Mouse (Mus musculus) embryo, embryonic 9.5 days (tissue): ENCODE results near the gene Specc1.

Experiments used
- DNase-seq: peaks from one replicate; pipeline ENCODE4 v3.0.0-alpha.2; 2017; ENCODE audit errors: extremely low spot score

Specc1 gene

GRCm38 (mm10) chr11:62049170-62049569, 92.6 kb downstream of the Specc1 start:
- no peak for DNase-seq

- peak; percentile 50 for DNase-seq
These were observed 94.1 kb downstream of the Specc1 start for GRCm38 (mm10) chr11:62050356-62051330.

- DNase-seq, result no peak
These were observed 94.9 kb downstream of the Specc1 start for GRCm38 (mm10) chr11:62051487-62051886.

GRCm38 (mm10) chr11:62053928-62054327, 97.4 kb downstream of the Specc1 start:
- DNase-seq, result no peak

GRCm38 (mm10) chr11:62064565-62064964, 108.0 kb downstream of the Specc1 start:
- no peak for DNase-seq

GRCm38 (mm10) chr11:62065655-62066054, 109.1 kb downstream of the Specc1 start:
- no peak for DNase-seq

DNA sequence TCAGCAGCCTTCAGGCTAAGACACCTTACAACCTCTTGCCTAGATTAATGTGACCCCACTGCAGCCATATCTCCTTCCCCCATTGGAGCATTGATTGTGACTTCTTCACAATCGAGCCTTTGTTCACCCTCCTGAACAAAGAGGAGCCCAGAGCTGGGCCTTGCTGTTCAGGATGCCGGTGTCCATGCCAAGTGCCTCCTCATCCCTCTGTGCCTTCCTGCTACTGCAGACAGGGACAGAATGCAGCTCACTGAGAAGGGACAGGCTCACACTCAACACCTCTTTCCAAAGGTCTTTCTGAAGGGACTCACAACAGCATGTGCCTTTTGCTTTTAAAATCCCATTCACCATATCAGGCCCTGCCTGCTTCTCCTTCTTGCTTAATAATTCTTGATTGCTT, 113.0 kb downstream of the Specc1 start:
- DNase-seq, result no peak

DNA sequence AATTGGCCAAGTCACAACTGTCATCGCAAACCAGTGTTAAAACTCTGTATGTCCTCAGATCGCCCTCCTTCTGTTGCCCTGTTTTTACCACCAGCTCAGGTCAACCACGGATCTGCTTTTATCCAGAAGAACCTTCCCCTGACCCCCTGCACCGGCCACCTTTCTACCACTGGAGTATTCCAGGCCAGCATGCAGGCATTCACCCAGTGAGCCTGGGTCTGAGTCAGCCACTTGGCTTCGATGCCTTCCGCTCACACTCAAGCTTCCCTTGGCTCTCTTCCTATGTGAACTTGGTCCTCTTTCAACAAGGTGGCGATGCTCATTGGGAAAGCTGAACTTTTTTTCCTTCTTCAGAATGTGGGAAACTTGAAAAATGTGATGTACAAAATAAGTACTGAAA, 113.6 kb downstream of the Specc1 start:
- no peak for DNase-seq

DNA sequence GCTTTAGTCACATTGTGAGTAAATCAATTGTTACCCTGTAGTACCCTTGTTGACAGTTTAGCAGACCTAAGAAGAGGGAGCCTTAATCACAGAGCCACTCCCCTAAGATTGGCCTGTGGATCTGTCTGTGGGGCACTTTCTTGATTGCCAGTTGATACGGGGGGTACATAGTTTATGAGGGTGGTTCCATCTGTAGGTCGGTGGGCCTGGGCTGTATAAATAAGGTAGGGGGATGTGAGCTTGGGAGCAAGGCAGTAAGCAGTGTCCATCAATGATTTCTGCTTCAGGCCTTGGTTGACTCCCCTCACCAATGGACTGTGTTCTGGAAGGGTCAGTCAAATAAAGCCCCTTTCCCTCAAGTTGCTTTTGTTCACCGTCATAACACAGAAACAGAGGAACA, 115.8 kb downstream of the Specc1 start:
- no peak for DNase-seq

DNA sequence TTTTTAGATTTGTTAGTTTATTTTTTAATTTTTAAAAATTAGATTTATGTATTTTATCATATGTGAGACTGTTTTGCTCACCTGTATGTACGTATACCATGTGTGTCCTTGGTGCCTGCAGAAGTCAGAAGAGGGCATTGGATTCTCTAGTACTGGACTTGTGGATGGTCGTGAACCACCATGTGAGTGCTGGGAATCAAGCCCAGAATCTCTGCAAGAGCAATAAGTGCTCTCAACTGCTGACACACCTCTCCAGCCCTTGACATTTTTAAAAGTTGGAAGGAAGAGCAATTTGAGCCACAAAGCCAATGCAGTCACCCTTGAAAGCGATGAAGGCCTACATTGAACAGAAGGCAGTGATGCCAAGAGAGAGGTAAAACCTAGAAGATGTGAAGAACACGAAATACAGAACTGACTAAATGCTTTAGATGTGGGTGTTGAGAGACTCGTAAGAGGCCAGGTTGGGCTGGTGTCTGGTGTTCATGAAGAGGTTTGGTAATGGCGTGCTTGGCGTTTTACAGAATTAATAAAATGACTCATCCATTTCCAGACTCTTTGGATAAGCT, 117.1 kb downstream of the Specc1 start:
- no peak for DNase-seq

- DNase-seq, result no peak
These were observed 118.0 kb downstream of the Specc1 start for GRCm38 (mm10) chr11:62074578-62074977.

- DNase-seq, result no peak
These were observed 118.5 kb downstream of the Specc1 start for GRCm38 (mm10) chr11:62075071-62075470.

DNA sequence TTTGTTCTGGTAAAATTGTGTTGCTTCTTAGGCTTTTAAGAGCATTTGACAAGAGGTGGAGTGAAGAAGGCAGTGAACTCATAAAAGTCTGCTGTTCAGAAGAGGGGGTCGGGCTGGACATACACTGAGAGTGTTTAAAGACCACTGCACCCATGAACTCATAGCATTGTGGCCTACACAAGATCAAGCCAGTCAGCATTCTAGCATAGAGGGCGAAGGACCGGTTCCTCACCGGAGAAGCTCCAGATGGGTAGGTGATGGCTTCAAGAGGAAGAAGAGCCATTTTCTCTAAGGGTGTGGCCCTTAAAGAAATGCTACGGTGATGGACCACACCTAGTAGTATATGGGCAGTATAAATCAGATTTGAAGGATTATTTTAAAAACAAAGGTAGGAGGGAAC, 119.0 kb downstream of the Specc1 start:
- DNase-seq, result no peak

DNA sequence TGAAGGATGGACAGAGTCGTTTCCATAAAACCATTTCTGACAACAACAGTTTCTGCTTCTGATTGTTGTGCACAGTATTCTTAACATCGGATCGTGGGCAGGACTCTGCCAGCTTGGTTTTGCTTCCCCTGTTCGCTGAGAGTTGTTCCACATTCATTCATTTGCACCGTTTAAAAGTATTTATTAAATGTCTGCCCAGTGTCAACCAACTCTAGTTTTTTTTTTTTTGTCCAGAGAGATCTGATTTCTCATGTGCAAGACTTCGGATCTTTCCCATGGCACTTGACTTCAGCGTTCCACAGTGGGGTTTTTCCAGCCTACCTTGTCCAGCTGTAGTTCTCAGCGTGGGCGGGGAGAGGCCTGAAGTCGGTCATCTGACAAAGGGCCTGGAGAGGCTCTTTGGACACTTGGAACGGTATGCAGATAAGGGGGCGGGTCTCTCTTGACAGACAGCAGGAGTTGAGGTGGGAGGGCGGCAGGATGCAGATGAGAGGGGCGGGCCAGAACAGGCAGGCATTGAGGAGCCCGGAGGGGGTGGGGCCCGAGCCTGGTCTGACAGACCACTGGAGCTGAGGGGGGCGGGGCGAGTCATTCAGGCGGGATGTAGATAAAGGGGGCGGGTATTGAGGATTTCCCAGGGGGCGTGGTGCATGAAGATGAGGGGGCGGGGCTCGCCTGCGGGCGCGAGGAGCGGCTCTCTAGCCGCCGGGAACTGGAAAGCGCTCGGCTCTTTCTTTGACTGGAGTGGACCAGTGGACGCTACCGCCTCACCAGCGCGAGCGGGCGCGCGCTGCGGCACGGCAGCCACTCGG, 120.0 kb downstream of the Specc1 start:
- peak; percentile 99 for DNase-seq

- no peak for DNase-seq
These were observed 120.7 kb downstream of the Specc1 start for GRCm38 (mm10) chr11:62077157-62077865.

DNA sequence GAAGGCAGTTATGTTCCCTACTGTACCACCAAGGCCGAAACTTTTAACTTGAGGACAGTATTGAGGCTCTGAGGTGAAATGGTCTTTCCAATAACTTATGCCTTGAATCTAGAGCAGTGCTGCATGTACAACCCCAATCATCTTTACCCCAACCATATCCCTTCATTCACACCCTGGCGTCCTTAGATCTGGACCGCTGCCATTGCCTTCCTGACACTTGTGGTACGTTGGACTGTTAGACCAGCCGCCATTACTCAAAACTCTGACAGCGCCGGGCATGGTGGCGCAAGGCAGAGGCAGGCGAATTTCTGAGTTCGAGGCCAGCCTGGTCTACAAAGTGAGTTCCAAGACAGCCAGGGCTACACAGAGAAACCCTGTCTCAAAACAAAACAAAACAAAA, 121.8 kb downstream of the Specc1 start:
- DNase-seq, result no peak

DNA sequence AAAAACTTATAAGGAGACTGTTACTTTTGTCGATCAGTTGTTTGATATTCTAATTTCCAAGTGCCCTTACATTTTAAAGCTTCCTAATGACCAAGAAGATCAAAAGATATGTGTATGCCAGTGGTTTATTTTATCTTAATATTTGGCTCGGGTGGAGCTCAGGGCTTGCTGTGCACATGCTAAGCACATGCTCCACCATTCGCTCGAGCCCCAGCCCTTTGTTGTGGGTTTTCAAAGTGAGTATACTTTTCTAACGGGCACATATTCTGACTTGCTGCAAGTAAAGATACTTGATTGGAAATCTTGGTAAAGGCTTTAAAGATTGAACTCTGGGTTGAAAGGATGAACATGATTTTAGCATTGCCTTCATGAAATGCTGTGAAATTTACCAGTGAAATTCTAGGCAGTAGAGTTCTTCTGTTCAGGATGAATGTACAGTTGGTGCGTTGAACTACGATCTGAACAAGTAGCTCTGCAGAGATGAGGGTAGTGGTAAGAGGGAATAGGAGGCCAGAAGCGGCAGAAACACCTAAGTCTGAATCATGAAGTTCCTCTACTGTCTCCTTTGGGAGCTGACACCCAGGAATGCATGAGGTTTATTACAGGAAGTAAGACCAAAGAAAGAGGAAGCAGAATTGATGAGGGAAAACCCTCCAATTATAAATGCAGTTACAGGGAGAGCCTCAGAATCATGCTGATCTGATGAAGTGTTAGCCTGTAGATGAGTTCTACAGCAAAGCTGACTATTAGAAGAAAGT, 122.7 kb downstream of the Specc1 start:
- no peak for DNase-seq

DNA sequence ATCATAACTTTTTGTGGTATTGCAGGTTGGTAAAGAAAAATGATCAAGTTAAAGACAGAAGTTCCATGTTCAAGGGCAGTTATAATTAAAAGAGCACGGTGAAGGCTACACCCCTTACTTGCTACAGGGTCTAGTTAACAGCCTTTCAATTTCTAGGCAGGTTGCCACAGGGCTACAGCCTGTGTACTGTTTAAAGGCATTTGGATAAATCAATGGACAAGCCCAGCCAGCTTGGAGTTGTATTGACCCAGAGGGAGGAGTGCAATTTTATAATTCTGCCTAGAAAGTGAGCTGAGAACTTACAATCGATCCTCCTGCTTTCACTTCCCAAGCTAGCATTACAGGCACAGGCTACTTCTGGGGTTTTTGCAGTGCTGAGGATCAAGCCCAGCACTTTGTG, 123.9 kb downstream of the Specc1 start:
- no peak for DNase-seq

GRCm38 (mm10) chr11:62086648-62087047, 130.1 kb downstream of the Specc1 start:
- DNase-seq, result no peak

- DNase-seq, result no peak
These were observed 130.5 kb downstream of the Specc1 start for GRCm38 (mm10) chr11:62087051-62087450.

- no peak for DNase-seq
These were observed 132.1 kb downstream of the Specc1 start for GRCm38 (mm10) chr11:62088651-62089050.
